Mouse (Mus musculus) forebrain, embryonic 16.5 days (tissue): ENCODE data around the gene Tmem176a. TPM values are rescaled to one million over a fixed set of nuclear protein-coding genes. Genes with fewer than 3 reads are reported as not detected.
A peak's percentile ranks its signal among the peaks of the same experiment; 100 is the strongest.
"Not testable (repeated sequence)": the region's sequence is repeated elsewhere in the genome, so short reads cannot be mapped to it uniquely, and the experiment has no call there.

Experiments
- ATAC-seq: fragments of 200-750 bp; cut with Nextera tagmentation; 2 replicates; pipeline ENCODE4 v1.8.0; 2017; ENCODE audit warnings: mild to moderate bottlenecking, moderate library complexity
- H3K27ac ChIP-seq: fragments of 300-500 bp; sonication (generic); 2 replicates; pipeline ENCODE4 v1.5.1; 2014; ENCODE audit warnings: low read length, control low read depth
- H3K27me3 ChIP-seq: fragments of 300-500 bp; sonication (generic); replicated peaks from 2 replicates; pipeline ENCODE4 v1.6.1; 2014; ENCODE audit warnings: low read length; ENCODE audit not compliant: control insufficient read depth, insufficient read depth
- H3K36me3 ChIP-seq: fragments of 300-500 bp; sonication (generic); 2 replicates; pipeline ENCODE4 v1.6.1; 2014; ENCODE audit not compliant: control insufficient read depth, insufficient read depth
- H3K4me1 ChIP-seq: fragments of 300-500 bp; sonication (generic); replicated peaks from 2 replicates; pipeline ENCODE4 v1.6.1; 2014; ENCODE audit warnings: low read length; ENCODE audit not compliant: control insufficient read depth, insufficient read depth
- H3K4me2 ChIP-seq: fragments of 300-500 bp; sonication (generic); 2 replicates; pipeline ENCODE4 v1.6.1; 2014; ENCODE audit warnings: mild to moderate bottlenecking, low read length, control low read depth
- H3K4me3 ChIP-seq: fragments of 300-500 bp; sonication (generic); replicated peaks from 2 replicates; pipeline ENCODE4 v1.5.1; 2014; ENCODE audit warnings: mild to moderate bottlenecking, low read length, control low read depth
- H3K9ac ChIP-seq: fragments of 300-500 bp; sonication (generic); replicated peaks from 2 replicates; pipeline ENCODE4 v1.6.1; 2014; ENCODE audit warnings: low read depth, low read length, control low read depth
- H3K9me3 ChIP-seq: fragments of 300-500 bp; sonication (generic); 2 replicates; pipeline ENCODE4 v1.6.1; 2016; ENCODE audit warnings: low read length; ENCODE audit not compliant: control insufficient read depth
- WGBS: fragments of 180-500 bp; shearing (Covaris S2); extraction: QIAGEN DNeasy Blood & Tissue Kit; methylation state at CpG from one replicate; pipeline ENCODE4 v1.1.7; 2014; 5-methylcytosine and 5-hydroxymethylcytosine counted together
- polyA plus RNA-seq: library from polyadenylated mRNA; unstranded; fragments of >200 nt; fragmentation: Nextera tagmentation; extraction: Ambion mirVana; gene quantifications from 2 replicates; pipeline ENCODE4 v1.2.1, GENCODE M21; 2015

Gene Tmem176a
- 10.2 and 10.5 TPM in 2 replicates for polyA plus RNA-seq

DNA sequence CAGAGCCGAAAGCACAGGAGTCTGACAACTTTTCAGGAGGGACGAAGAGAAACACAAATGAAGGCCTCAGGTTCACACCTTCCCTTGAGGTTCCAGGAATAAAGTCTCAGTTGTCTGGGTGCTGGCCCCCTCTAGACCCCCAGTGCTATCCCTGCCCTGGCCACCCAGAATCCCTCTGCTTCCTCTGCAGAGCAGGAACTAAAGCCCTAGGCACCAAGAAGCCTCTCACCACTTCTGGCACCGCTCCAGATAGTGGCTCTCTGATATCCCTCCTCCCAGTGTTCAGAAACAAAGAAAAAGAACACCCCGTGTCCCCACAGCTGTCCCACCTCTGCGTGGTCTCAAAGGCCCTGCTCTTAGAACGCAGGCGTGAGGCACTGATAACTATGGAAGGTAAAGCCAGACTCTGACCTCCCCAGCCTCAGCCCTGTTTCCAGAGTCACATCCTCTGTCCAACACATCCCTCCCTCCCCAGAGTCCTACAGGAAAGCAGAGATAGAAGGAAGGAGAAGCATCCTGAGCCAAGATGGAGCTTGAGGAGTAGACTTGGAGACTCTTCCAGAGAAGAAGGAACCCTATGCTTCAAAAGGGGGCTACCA is at the start of gene Tmem176a:
Gene Tmem176a (plus strand): TSS at position 549 of the 599 bp plus-strand sequence.
- peak; percentile 18 for ATAC-seq
- Histone ChIP-seq H3K4me3 (peak within 1 kb of the TSS; percentile 44), H3K27me3 (no peaks in the 10 kb centered on the region), H3K9me3 (no peaks in the 10 kb centered on the region), H3K9ac (peak within 1 kb of the TSS; percentile 49), H3K27ac (peak within 1 kb of the TSS; percentile 73), H3K4me1 (peaks cover 36% of the 10 kb centered on the region), H3K4me2 (peak within 1 kb of the TSS; percentile 52), H3K36me3 (no peaks in the 10 kb centered on the region)
- 14% methylated on average over 7 of the region's 7 CpGs for WGBS

DNA sequence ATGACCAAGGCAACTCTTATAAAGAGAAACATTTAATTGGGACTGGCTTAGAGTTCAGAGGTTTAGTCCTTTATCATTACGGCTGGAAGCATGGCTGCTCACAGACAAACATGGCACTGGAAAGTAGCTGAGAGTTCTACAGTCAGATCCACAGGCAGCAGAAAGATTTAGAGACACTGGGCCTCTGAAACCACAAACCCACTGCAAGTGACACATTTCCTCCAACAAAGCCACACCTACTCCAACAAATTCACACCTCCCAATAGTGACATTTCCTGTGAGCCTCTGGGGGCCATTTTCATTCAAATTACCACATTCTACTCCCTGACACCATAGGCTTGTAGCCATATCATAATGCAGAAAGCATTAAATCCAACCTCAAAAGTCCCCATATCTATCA is 38.8 kb upstream of the Tmem176a start:
- H3K9ac ChIP-seq: no peak overlapping the region
- H3K27me3 ChIP-seq: no peaks in the 10 kb centered on the region
- no peak overlapping the region for H3K27ac ChIP-seq
- H3K4me1 ChIP-seq: no peaks in the 10 kb centered on the region
- 88% methylated on average over 1 of the region's 1 CpGs for WGBS
- no peak overlapping the region for H3K4me2 ChIP-seq
- H3K9me3 ChIP-seq: no peaks in the 10 kb centered on the region
- H3K4me3 ChIP-seq: no peak overlapping the region
- no peaks in the 10 kb centered on the region for H3K36me3 ChIP-seq
- ATAC-seq: no peak

DNA sequence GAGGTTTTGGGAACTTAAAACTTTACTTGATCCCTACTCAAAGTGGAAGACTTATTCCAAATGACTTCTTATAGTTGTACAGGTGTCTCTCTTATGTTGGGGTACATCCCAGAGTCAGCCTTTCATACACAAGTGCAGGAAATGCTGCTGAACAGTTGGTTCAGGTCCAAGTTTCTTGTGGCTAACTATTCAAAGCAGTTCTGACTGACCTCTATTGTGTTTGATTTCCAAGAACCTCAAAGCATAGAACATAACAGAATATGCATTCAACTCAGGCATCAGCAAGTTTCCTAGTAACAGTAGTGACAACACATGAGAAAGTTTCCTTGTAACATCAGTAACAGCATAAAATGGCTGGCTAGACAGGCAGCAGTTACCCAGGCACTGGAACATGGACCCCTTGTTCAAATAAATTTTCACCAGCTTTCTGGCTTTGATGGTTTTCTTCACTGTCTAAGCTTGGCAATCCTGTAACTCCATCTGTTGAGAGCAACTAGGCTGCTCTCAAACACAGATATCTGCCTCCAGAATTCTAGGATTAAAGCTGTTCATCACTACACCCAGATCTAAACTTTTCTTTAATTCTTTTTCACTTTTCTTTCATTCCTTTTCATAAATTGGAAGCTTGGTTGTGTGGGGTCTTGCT is 37.2 kb upstream of the Tmem176a start:
- Histone ChIP-seq H3K4me3 (no peak overlapping the region), H3K36me3 (no peaks in the 10 kb centered on the region), H3K27ac (no peak overlapping the region), H3K9me3 (no peaks in the 10 kb centered on the region), H3K9ac (no peak overlapping the region), H3K27me3 (no peaks in the 10 kb centered on the region), H3K4me2 (no peak overlapping the region), H3K4me1 (no peaks in the 10 kb centered on the region)
- ATAC-seq: no peak

DNA sequence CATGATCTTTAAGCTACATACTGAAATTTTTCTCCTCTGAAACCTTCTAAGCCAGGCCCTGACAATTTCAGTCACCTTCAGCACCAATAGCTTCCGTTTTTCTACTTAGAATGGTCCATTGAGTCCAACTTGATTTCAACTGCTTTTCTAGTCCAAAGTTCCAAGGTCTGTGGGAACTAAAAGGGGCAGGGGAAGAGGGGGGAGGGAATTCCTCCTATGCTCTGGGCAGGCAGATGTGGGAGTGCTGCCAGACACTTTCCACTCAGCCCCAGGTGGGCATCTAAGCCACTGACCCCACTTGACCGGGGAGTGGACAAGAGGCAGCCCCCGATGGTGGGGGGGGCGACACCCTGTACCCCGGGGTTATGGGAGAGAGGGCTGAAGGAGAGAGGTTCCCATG is 36.4 kb upstream of the Tmem176a start:
- Histone ChIP-seq H3K36me3 (no peaks in the 10 kb centered on the region), H3K9ac (no peak overlapping the region), H3K4me1 (no peaks in the 10 kb centered on the region), H3K9me3 (no peaks in the 10 kb centered on the region), H3K4me3 (no peak overlapping the region), H3K4me2 (no peak overlapping the region), H3K27me3 (no peaks in the 10 kb centered on the region), H3K27ac (no peak overlapping the region)
- no peak for ATAC-seq
- WGBS: 89% methylated on average over 5 of the region's 5 CpGs

DNA sequence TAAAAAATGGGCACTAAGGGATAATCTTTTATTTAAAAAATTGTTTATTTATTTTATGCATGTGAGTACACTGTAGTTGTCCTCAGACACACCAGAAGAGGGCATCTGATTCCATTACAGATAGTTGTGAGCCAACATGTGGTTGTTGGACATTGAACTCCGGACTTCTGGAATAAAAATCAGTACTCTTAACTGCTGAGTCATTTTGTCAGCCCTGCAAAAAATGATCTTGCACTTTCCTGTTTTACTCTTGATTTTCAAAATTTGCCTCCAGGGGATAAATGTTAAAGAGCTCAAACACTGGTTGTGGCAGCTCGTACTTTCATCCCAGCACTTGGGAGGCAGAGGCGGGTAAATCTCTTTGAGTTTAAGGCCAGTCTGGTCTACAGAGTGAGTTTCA is 34.0 kb upstream of the Tmem176a start:
- ATAC-seq: no peak
- no peaks in the 10 kb centered on the region for H3K4me1 ChIP-seq
- no peak overlapping the region for H3K4me3 ChIP-seq
- WGBS: 96% methylated on average over 3 of the region's 3 CpGs
- no peak overlapping the region for H3K27ac ChIP-seq
- no peak overlapping the region for H3K4me2 ChIP-seq
- H3K36me3 ChIP-seq: no peaks in the 10 kb centered on the region
- H3K9me3 ChIP-seq: no peaks in the 10 kb centered on the region
- H3K9ac ChIP-seq: no peak overlapping the region
- no peaks in the 10 kb centered on the region for H3K27me3 ChIP-seq

DNA sequence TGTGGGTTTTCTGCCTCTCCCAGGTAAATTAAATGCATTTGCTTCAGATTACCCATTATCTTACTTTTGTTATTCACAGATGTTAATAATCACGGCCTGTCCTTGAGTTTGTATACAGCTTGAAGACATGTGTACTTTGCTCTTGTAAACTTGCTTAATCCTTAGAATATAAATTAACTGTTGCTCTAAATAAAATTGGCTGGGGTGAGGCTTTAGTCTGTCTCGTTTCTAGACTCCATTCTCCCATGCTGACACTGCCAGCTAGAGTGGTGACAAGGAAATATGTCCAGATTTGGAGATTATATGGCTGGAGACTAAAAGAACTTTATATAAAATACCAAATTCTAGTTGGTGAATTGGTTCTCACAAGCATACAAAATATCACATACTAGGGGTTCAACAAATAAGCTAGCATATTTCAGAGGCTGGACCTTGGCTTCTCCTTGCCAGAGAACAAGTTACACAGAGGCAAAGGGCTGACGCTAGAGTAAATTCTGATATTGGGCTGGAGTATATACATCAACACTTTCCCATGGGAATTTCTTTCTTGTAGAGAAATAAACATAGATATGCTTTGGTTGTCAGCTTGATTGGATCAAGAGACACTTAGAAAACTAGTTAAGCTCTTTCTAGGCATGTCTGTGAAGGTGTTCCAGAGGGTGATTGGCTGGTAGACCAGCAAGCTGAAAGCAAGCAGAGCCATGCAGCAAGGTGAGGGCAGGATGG is 31.1 kb upstream of the Tmem176a start:
- no peak overlapping the region for H3K27ac ChIP-seq
- no peaks in the 10 kb centered on the region for H3K4me1 ChIP-seq
- no peak overlapping the region for H3K4me3 ChIP-seq
- no peak for ATAC-seq
- WGBS: 74% methylated on average over 3 of the region's 3 CpGs
- no peaks in the 10 kb centered on the region for H3K9me3 ChIP-seq
- H3K27me3 ChIP-seq: no peaks in the 10 kb centered on the region
- no peaks in the 10 kb centered on the region for H3K36me3 ChIP-seq
- H3K9ac ChIP-seq: no peak overlapping the region
- H3K4me2 ChIP-seq: no peak overlapping the region

DNA sequence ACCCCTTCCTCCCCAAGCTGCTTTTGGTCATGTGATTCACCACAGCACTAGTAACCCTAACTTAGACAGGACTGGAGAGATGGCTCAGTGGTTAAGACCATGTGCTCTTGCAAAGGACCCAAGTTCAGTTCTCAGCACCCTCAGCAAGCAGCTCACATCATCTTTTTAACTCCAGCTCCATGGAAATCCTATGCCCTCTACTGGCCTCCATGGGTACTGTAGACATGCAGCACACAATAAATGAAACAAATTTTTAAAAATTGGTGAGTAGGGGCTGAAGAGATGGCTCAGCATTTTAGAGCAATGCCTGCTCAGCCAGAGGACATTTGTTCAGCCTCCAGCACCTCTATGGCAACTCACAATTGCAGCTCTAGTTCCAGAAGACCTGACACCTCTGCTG is 25.7 kb upstream of the Tmem176a start:
- H3K27ac ChIP-seq: no peak overlapping the region
- H3K36me3 ChIP-seq: no peaks in the 10 kb centered on the region
- H3K9ac ChIP-seq: no peak overlapping the region
- H3K4me2 ChIP-seq: no peak overlapping the region
- no peaks in the 10 kb centered on the region for H3K27me3 ChIP-seq
- no peaks in the 10 kb centered on the region for H3K4me1 ChIP-seq
- ATAC-seq: no peak
- H3K9me3 ChIP-seq: no peaks in the 10 kb centered on the region
- H3K4me3 ChIP-seq: no peak overlapping the region

DNA sequence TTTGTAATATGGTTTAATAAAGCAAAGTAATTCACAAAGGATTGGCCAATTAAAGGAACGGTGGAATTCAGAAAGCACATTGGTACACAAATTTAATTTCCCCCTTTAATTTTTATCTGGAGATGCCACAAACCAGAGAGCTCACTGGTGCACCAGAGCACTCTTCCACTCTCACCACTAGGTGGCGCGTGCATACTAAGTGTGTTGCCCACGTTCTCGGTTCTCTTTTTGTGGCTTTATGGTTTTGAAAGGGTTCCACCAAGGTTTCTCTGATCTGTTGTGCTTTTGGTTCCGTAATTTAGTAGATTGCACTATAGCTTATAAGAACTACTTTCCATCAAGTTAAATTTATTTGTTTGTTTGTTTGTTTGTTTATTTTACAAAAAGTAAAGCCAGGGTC is 22.9 kb upstream of the Tmem176a start:
- H3K9me3 ChIP-seq: no peaks in the 10 kb centered on the region
- WGBS: 3% methylated on average over 6 of the region's 6 CpGs
- no peaks in the 10 kb centered on the region for H3K27me3 ChIP-seq
- H3K4me1 ChIP-seq: no peaks in the 10 kb centered on the region
- no peak overlapping the region for H3K4me2 ChIP-seq
- no peak overlapping the region for H3K4me3 ChIP-seq
- H3K36me3 ChIP-seq: no peaks in the 10 kb centered on the region
- ATAC-seq: peak; percentile 57; the same call in 1 of the 2 replicates
- H3K9ac ChIP-seq: no peak overlapping the region
- H3K27ac ChIP-seq: no peak overlapping the region

DNA sequence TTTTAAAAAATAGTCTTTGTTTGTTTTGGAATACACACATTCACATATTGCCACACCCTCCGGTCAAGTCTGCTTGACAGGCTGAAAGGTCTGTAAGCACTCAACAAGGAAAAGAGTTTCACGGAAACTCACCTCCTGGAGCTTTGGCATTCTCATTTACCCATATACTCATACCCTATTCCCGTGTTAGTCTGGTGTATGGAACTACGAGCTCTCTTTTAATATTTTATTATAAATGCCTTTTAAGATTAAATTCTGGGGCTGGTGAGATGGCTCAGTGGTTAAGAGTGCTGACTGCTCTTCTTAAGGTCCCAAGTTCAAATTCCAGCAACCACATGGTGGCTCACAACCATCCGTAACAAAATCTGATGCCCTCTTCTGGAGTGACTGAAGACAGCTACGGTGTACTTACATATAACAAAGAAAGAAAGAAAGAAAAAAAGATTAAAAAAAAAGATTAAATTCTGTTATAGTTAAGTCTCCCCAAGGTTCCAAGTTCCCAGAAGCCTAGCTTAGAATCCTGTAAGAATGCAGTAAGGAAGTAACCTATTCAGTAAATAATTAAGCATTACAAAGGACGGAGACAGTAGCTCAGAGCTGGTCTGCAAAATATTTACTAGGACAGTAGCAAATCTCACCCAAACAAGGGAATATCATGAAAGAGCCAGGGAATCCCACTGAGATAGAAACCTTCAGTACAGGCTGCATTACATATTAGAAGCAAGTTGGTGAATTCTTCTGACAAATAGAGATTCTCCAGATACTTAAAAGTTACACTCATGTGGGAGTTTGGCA is 18.5 kb upstream of the Tmem176a start:
- ATAC-seq, H3K9me3 ChIP-seq, H3K4me2 ChIP-seq, H3K4me3 ChIP-seq, H3K9ac ChIP-seq, H3K4me1 ChIP-seq, H3K36me3 ChIP-seq, H3K27ac ChIP-seq, H3K27me3 ChIP-seq: not testable (repeated sequence)
- 89% methylated on average over 7 of the region's 7 CpGs for WGBS
